Mouse (Mus musculus): ENCODE measurements around the gene Ccdc92. TPM values are rescaled to one million over a fixed set of nuclear protein-coding genes. Genes with fewer than 3 reads are reported as not detected.

Gene Ccdc92
- total and polyA plus RNA-seq, 3 experiments: 0.99 to 2.4 (median 1.8) TPM

DNA sequence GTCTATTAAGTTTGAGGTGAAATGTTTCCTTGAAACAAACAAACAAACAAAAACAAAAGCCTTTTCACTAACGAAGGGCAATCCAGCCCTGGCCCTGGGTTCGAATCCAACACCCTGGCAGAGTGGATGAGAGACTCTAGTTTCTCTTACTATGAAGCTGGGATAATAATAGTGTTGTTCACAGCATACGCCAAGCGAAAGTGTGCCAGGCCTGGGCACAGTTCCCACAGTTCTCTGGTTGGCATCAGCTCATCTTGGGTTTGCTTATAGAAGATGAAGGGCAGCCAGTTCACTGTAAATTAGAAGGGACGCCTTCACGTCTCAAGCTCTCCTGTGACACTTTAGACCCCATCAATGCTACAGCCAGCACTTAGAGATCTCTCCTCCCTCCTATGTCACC, 39.5 kb upstream of the Ccdc92 start:
- TF ChIP-seq EP300 (IDR thresholded peaks at IDR 0.05; ENCODE audit: insufficient read depth, low read depth, low read length) (no peak), POLR2A (IDR thresholded peaks at IDR 0.05; ENCODE audit: insufficient read depth, low read depth, low read length) (no peak), CTCF (IDR thresholded peaks at IDR 0.05) (no peak)
- intact Hi-C loops (cut with DNase I): loop anchor here (2.0 kb wide), 3 partner anchors 205 to 467 kb away; no protein-coding TSS in a partner anchor
- Histone ChIP-seq H3K27me3 (ENCODE audit: control insufficient read depth, insufficient read depth, low read length) (no peaks in the 10 kb centered on the region), H3K9ac (ENCODE audit: low read depth, low read length) (no peak overlapping the region), H3K79me2 (replicated peaks; ENCODE audit: control insufficient read depth, insufficient read depth, low read length) (no peaks in the 10 kb centered on the region), H3K36me3 (ENCODE audit: control insufficient read depth, insufficient read depth, low read length) (no peaks in the 10 kb centered on the region), H3K4me3 (no peak overlapping the region), H3K27ac (no peak overlapping the region), H3K4me1 (ENCODE audit: control insufficient read depth, insufficient read depth, low read length) (peaks cover 1% of the 10 kb centered on the region)
- WGBS: 66% methylated on average over 6 of the region's 6 CpGs
- DNase-seq: peak; percentile 52 to 58

DNA sequence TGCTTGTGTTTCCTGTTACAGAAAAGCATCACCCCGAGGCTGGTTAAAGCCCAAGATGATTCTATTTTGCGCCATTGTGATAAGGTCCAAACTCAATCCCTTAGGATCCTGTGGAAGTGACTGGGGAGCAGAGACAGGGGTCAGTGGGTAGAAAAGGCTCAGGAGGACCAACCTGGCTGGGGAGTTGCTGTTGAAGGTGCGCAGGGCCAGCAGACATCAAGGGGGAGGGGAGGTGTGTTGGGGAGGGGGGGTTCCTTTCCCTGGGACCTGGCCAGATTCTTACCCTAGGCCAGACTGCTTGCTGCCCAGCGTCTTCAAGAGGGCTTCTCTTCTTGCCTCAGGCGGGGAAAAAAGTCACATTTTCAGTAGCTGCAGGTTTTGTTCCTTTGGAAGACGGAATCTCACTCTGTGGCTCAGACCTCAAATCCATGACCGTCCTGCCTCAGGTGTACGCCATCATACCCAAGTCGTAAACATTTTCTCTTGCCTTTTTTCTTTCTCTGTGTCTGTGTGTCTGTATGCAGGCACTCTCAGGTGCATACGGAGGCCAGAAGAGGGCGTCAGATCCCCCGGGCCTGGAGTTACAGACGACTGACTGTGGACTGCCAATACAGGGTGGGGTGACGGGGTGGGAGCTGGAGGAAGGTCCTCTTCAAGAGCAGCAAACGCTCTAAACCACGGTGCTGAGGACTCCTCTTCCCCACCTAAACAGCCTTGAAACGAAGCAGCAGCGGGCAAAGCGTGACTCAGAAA, 38.7 kb upstream of the Ccdc92 start:
- no peaks in the 10 kb centered on the region for H3K27me3 ChIP-seq (ENCODE audit: control insufficient read depth, insufficient read depth, low read length)
- no peaks in the 10 kb centered on the region for H3K36me3 ChIP-seq (ENCODE audit: control insufficient read depth, insufficient read depth, low read length)
- H3K27ac ChIP-seq: no peak overlapping the region
- H3K4me1 ChIP-seq (ENCODE audit: control insufficient read depth, insufficient read depth, low read length): peaks cover 1% of the 10 kb centered on the region
- no peak overlapping the region for H3K9ac ChIP-seq (ENCODE audit: low read depth, low read length)
- 72% methylated on average over 19 of the region's 19 CpGs for WGBS
- DNase-seq: no peak
- H3K79me2 ChIP-seq (replicated peaks; ENCODE audit: control insufficient read depth, insufficient read depth, low read length): no peaks in the 10 kb centered on the region
- no peak overlapping the region for H3K4me3 ChIP-seq
- TF ChIP-seq POLR2A (IDR thresholded peaks at IDR 0.05; ENCODE audit: insufficient read depth, low read depth, low read length) (no peak), EP300 (IDR thresholded peaks at IDR 0.05; ENCODE audit: insufficient read depth, low read depth, low read length) (no peak), CTCF (IDR thresholded peaks at IDR 0.05) (no peak)
- intact Hi-C loops (cut with DNase I): loop anchor here (1.0 to 2.0 kb wide), 4 partner anchors 206 to 468 kb away; no protein-coding TSS in a partner anchor

DNA sequence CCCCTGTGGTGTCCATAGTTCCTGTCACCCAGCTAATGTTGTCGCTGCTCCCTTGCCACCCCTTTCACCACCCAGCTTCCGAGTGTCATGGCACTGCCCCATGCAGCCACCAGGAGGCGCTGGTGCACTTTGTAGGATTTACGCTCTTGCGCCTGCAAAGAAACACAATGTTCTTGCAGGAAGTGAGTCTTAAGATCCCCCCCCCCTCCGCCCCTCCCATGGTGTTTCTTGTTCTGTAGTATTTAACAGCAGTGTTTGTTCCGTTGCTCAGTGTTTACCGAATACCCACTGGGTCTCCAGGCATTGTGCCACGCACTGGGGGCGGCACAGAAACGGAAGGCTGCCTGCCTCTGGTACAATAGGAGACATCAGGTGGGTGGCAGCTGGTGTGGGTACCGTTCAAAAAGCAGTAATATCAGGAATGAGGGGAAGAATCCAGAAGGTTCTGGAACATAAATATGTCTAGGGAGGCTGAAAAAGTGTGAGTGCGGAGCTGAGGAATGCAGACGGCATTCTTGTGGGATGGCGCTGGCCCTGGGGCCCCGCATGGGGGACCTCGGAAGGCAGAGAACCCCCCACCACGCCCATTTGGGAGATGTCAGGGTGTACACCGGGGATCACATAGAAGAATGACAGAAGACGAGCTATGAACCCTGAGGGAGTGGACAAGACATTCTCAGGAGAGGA, 37.9 kb upstream of the Ccdc92 start:
- 11% methylated on average over 20 of the region's 20 CpGs for WGBS
- Histone ChIP-seq H3K27ac (peak overlapping the region; percentile 26; the same call in 1 of the 2 replicates), H3K4me3 (no peak overlapping the region), H3K79me2 (replicated peaks; ENCODE audit: control insufficient read depth, insufficient read depth, low read length) (no peaks in the 10 kb centered on the region), H3K36me3 (ENCODE audit: control insufficient read depth, insufficient read depth, low read length) (no peaks in the 10 kb centered on the region), H3K9ac (ENCODE audit: low read depth, low read length) (peak overlapping the region; percentile 56; the same call in 1 of the 2 replicates), H3K27me3 (ENCODE audit: control insufficient read depth, insufficient read depth, low read length) (no peaks in the 10 kb centered on the region), H3K4me1 (ENCODE audit: control insufficient read depth, insufficient read depth, low read length) (peaks cover 1% of the 10 kb centered on the region)
- intact Hi-C loops (cut with DNase I): loop anchor here (1.0 to 2.0 kb wide), 4 partner anchors 207 to 469 kb away; no protein-coding TSS in a partner anchor
- TF ChIP-seq POLR2A (IDR thresholded peaks at IDR 0.05; ENCODE audit: insufficient read depth, low read depth, low read length): no peak
- TF ChIP-seq CTCF (IDR thresholded peaks at IDR 0.05): peak; percentile 97
- TF ChIP-seq EP300 (IDR thresholded peaks at IDR 0.05; ENCODE audit: insufficient read depth, low read depth, low read length): peak; percentile 91
- DNase-seq: peak; percentile 82 to 89

DNA sequence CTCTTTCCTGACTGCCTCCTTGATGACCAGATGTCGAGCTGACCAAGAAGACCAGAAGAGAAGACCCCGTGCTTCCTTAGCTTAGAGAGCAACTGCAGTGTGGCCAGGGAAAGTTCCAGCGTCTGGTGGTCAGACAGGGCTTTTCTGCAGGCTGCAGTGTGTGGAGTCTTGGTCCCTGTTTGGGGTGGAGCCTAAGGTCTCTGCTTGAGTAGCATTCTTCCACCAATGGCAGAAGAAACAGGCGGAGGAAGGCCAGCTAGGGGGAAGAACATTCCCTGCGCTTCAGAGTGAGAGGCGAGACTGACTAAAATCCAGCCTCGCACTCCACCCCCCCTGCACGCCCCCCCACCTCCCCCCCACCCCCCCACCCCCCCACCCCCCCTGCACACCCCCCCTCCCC, 33.9 kb upstream of the Ccdc92 start:
- 71% methylated on average over 7 of the region's 8 CpGs for WGBS
- no peaks in the 10 kb centered on the region for H3K36me3 ChIP-seq (ENCODE audit: control insufficient read depth, insufficient read depth, low read length)
- H3K4me3 ChIP-seq: no peak overlapping the region
- TF ChIP-seq POLR2A (IDR thresholded peaks at IDR 0.05; ENCODE audit: insufficient read depth, low read depth, low read length): no peak
- TF ChIP-seq EP300 (IDR thresholded peaks at IDR 0.05; ENCODE audit: insufficient read depth, low read depth, low read length): no peak
- TF ChIP-seq CTCF (IDR thresholded peaks at IDR 0.05): no peak
- intact Hi-C loops (cut with DNase I): no loop called here
- no peaks in the 10 kb centered on the region for H3K27me3 ChIP-seq (ENCODE audit: control insufficient read depth, insufficient read depth, low read length)
- no peak overlapping the region for H3K9ac ChIP-seq (ENCODE audit: low read depth, low read length)
- no peaks in the 10 kb centered on the region for H3K79me2 ChIP-seq (replicated peaks; ENCODE audit: control insufficient read depth, insufficient read depth, low read length)
- no peak for DNase-seq
- no peak overlapping the region for H3K27ac ChIP-seq
- peaks cover 5% of the 10 kb centered on the region for H3K4me1 ChIP-seq (ENCODE audit: control insufficient read depth, insufficient read depth, low read length)

DNA sequence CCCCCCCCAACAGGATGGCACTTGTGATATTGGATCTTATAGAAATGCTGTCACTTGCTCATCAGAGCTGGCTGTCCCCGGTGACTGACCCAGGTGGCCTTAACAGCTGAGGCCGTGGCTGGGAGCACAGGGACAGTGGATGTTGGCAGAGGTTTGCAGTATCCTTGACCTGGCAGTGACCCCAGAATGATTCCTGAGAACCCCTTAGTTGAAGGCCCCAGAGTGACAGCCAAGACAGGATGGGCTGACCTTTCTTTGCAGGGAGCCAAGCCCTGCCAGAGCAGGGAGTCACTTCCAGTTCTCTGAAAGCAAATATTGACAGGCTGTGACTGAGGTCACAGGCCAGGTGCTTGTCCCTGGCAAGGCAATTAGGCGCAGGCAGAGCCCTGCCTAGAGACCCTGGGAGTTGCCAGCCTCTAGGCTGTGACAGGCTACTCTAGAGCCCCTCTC, 29.7 kb upstream of the Ccdc92 start:
- no peak overlapping the region for H3K27ac ChIP-seq

More for the DNA sequence above, 29.7 kb upstream of the Ccdc92 start:
- DNase-seq: no peak
- Histone ChIP-seq H3K27me3 (ENCODE audit: control insufficient read depth, insufficient read depth, low read length) (no peaks in the 10 kb centered on the region), H3K9ac (ENCODE audit: low read depth, low read length) (no peak overlapping the region), H3K36me3 (ENCODE audit: control insufficient read depth, insufficient read depth, low read length) (no peaks in the 10 kb centered on the region), H3K4me3 (no peak overlapping the region), H3K4me1 (ENCODE audit: control insufficient read depth, insufficient read depth, low read length) (peaks cover 4% of the 10 kb centered on the region), H3K79me2 (replicated peaks; ENCODE audit: control insufficient read depth, insufficient read depth, low read length) (no peaks in the 10 kb centered on the region)
- TF ChIP-seq POLR2A (IDR thresholded peaks at IDR 0.05; ENCODE audit: insufficient read depth, low read depth, low read length): no peak
- no peak for TF ChIP-seq EP300 (IDR thresholded peaks at IDR 0.05; ENCODE audit: insufficient read depth, low read depth, low read length)
- TF ChIP-seq CTCF (IDR thresholded peaks at IDR 0.05): no peak
- WGBS: 25% methylated on average over 3 of the region's 3 CpGs
- intact Hi-C loops (cut with DNase I): no loop called here

Measured in heart, adult 2 months (tissue).